Mouse (Mus musculus): ENCODE results near the gene E130114P18Rik. TPM values are rescaled to one million over a fixed set of nuclear protein-coding genes. Genes with fewer than 3 reads are reported as not detected.

The E130114P18Rik gene
- polyA plus RNA-seq, 1 experiment: 19.7 TPM

DNA sequence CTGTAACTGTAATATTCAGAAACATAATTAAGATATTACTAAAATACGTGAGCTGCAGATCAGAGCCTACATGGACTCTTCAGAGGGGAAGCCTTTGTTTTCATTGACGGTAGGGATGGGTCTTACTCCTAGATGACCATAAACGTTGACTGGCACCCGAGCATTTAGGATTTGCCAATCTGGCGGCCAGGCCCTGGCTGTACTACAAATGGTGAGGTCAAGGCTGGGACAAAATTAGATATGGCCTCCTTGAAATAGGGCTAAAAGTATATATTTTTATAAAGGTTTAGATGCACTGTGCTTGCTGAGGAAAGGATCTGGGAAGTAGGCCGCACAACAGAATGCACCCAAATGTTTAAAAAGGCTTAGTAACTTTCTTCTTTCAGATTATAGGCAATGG, 4.6 kb upstream of the E130114P18Rik start:
- TF ChIP-seq POLR2A (IDR thresholded peaks at IDR 0.05; ENCODE audit: borderline replicate concordance, extremely low read depth, insufficient read depth, insufficient read length, poor library complexity, severe bottlenecking): no peak
- TF ChIP-seq CTCF (IDR thresholded peaks at IDR 0.05; ENCODE audit: borderline replicate concordance, extremely low read depth, insufficient read depth, insufficient read length): no peak
- no peak for DNase-seq (ENCODE audit: low read depth)

DNA sequence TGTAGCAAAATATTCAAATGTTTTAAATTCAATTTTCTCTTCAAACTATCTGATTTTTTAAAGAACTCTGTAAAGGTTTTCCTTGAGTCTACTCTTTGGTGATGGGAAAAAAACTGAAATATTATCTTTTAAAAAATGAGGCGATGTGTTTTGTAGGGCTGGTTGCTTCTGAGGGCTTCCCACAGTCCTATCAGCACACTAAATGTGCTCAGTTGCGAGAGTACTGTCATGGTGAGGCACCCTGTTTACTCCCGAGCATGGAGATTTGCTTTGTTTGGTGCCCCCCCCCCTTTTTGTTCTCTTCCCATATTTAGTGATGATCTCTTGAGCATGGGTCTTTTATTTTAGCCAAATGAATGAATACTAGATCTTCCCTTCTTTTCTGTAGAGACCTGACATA, 4.2 kb upstream of the E130114P18Rik start:
- DNase-seq (ENCODE audit: low read depth): no peak
- no peak for TF ChIP-seq CTCF (IDR thresholded peaks at IDR 0.05; ENCODE audit: borderline replicate concordance, extremely low read depth, insufficient read depth, insufficient read length)
- no peak for TF ChIP-seq POLR2A (IDR thresholded peaks at IDR 0.05; ENCODE audit: borderline replicate concordance, extremely low read depth, insufficient read depth, insufficient read length, poor library complexity, severe bottlenecking)

DNA sequence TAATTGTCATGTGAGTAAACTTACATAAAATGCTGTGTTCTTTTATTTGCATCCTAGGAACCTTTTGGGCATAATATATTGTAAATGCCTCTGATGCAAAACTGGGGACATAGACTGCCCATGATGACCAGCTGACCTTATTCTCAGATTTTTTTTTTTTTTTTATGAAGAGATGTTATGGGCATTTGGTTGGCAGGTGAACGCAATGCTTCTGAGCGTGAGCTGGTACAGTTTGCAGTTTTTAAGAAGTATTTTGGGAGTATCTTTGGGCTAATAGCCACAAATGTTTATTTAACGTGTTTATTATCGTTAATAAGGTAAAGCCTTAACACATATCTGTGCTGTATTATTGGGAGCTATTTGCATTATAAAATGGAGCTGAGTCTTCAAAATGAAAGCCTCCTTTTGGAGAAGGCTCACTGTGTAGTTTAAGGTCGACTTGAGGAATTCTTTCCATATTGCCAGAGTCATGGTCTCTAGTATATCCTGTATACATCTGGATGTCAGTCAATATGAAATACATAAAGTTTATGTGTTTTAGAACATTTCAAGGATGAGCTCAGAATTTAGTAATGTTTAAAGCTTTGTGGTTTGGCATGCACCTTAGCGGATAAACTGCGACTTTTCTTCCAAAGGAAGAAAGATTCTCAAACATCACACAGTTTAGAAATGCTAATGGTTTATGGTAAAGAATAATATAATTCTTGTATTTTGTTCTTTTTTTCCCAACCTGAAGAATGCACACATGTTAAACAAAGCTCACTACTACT, 3.0 kb upstream of the E130114P18Rik start:
- TF ChIP-seq CTCF (IDR thresholded peaks at IDR 0.05; ENCODE audit: borderline replicate concordance, extremely low read depth, insufficient read depth, insufficient read length): no peak
- TF ChIP-seq POLR2A (IDR thresholded peaks at IDR 0.05; ENCODE audit: borderline replicate concordance, extremely low read depth, insufficient read depth, insufficient read length, poor library complexity, severe bottlenecking): no peak
- no peak for DNase-seq (ENCODE audit: low read depth)

DNA sequence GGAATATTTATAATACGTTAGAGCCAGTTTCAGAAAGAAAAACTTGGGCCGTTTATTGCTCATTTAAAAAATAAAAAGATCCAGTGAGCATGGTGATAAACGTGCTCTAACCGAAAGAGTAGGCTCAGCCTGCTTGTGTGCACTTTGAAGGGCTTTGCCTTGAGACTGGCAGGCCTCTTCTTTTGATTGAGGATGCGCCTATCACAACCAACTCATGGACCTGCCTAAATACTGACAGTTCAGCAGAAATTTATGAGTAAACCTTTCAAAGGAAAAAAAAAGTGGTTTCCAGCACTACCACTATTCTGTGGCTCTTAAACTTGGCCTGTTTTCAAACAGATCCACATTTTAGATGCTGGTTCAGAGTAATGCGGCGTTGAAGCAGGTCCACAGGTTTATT, 2.1 kb upstream of the E130114P18Rik start:
- no peak for TF ChIP-seq CTCF (IDR thresholded peaks at IDR 0.05; ENCODE audit: borderline replicate concordance, extremely low read depth, insufficient read depth, insufficient read length)
- no peak for TF ChIP-seq POLR2A (IDR thresholded peaks at IDR 0.05; ENCODE audit: borderline replicate concordance, extremely low read depth, insufficient read depth, insufficient read length, poor library complexity, severe bottlenecking)
- DNase-seq (ENCODE audit: low read depth): peak; percentile 71

DNA sequence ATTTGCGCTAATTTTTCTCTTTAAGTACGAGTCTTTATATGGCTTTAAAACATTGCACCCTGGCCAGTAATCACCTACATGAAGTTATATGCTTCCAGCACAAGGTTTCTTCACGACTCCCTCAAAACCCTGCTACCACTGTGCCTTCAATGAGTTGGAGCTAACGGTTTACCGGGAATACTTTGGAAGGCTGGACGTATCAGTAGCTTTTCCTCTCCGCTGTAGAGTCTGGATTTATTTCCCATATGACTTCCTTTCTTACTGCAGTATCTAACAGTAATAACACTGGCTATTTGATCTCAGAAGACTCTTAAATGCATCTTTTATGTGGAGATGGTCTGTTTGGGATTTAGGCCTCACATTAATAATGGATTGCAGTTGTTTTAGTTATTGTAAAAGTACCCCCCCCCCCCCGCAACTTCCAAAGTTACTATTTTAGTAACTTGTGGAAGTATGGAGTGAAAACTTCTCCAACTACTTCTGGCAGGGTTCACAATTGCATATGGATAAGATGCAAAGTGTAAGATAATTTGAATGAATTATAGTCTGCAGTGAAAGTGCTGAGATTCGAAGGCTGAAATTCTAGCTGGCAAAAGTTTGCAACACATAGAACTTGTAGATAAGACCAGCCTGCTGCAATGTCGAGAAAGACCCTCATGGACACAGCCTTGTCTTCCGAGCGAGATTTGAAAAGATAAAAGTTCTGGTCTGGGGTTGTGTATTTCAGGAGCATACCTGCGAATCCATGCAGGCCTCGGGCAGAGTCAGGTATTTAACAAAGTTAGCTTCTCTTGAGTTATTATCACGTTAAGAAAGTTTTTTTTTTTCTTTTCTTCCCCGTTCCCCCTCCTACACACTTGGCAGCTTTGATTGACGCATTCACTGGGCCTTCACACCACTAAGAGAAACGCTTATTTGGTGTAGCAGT, 1.4 kb upstream of the E130114P18Rik start:
- DNase-seq (ENCODE audit: low read depth): peak; percentile 71
- TF ChIP-seq CTCF (IDR thresholded peaks at IDR 0.05; ENCODE audit: borderline replicate concordance, extremely low read depth, insufficient read depth, insufficient read length) (no peak), POLR2A (IDR thresholded peaks at IDR 0.05; ENCODE audit: borderline replicate concordance, extremely low read depth, insufficient read depth, insufficient read length, poor library complexity, severe bottlenecking) (no peak)

DNA sequence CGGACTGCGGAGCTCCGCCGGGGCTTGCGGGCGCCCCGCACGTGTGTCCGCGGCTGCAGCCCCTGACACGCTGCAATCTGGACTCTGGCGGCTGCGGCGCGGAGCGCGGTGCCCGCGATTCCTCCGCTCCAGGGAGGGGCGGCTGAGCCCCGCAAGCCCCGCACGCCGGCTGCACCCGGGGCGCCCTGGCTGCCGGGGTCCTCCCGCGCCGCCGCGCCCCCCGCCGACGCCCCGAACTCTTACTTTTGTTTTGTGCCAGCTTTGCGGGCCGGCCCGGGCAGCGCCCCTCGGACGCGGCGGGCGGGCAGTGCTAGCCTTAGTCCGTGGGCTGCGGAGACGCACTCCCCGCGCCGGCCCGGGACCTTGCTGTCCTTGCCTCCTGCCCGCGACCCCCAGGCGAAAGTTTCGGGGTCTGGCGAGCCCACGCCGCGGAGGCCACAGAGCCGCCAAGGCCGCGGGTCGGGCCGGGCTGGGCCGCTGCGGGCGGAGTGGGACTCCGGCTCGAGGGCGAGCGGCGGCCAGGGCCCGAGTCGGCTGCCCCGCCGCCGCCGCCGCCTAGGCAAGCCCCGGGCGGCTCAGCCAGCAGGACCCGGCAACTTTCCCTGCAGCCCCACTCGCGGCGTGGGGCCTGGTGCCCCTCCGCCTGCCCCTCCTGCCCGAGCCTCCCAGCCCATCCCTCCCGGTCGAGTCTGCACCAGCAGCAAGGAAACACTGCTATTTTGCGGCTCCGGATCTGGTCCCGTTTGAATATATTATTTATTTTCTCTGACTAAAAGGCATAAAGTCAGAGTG, 529 bp upstream of the E130114P18Rik start:
- peak; percentile 25 for DNase-seq (ENCODE audit: low read depth)
- TF ChIP-seq CTCF (IDR thresholded peaks at IDR 0.05; ENCODE audit: borderline replicate concordance, extremely low read depth, insufficient read depth, insufficient read length) (no peak), POLR2A (IDR thresholded peaks at IDR 0.05; ENCODE audit: borderline replicate concordance, extremely low read depth, insufficient read depth, insufficient read length, poor library complexity, severe bottlenecking) (no peak)

DNA sequence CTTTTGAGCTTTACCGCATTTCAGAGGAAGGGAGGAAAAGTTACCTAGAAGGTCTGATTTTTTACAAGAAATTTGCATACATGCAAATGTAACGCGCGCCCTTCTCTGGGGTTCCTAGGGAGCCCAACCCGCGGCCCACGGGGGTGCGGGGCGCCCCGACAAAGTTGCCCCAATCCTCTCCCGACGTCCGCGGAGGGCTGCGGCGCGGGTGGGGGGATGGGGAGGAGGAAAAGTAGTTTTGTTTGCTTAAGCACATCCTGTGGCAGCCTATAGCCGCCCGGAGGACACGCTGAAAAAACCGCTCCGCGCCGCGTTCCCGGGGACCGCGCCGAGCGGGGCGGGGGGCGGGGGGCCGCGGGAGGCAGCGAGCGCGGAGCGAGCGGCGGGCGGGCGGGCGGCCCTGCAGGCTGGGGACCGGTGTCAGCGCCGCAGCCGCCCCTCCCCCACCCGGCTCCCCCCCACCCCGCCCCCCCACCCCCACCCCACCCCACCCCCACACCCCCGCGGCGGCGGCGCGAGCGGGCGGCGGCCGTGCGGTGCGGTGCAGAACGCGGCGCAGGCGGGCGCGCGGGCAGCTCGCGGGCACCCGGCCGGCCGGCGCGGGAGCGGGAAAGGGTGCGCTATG, 685 bp downstream of the E130114P18Rik start:
- DNase-seq (ENCODE audit: low read depth): peak; percentile 83
- TF ChIP-seq CTCF (IDR thresholded peaks at IDR 0.05; ENCODE audit: borderline replicate concordance, extremely low read depth, insufficient read depth, insufficient read length): no peak
- no peak for TF ChIP-seq POLR2A (IDR thresholded peaks at IDR 0.05; ENCODE audit: borderline replicate concordance, extremely low read depth, insufficient read depth, insufficient read length, poor library complexity, severe bottlenecking)

DNA sequence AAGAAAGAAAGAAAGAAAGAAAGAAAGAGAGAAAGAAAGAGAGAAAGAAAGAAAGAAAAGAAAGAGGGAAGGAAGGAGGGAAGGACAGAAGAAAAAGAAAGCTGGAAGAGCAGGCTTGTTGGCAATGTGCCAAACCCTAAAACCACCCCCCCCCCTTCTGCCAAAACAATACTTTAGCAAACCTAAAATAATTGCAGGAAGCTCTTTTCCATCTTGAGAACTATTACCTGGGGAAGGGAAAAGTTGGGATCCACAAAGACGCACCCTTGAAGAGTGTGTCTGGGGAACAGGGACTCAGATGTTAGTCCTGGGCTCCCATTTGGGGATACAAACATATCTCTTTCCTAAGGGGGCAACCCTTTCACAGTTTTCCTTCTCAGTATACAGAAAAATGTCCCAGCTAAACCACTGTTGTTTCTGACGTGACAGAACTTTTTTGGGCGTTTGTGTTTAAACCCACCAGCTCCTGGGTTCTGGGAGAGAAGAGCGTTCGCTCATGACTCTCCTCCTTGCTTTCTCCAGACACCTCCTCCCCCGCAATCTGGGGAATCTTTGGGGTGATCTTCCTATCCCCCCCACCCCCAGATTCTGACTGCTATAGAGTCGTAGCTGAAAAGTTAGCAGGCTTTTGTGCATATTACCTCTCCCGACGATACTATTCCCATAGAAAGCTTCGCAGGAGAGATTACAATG, 1.3 kb downstream of the E130114P18Rik start:
- no peak for TF ChIP-seq POLR2A (IDR thresholded peaks at IDR 0.05; ENCODE audit: borderline replicate concordance, extremely low read depth, insufficient read depth, insufficient read length, poor library complexity, severe bottlenecking)
- TF ChIP-seq CTCF (IDR thresholded peaks at IDR 0.05; ENCODE audit: borderline replicate concordance, extremely low read depth, insufficient read depth, insufficient read length): no peak
- peak; percentile 64 for DNase-seq (ENCODE audit: low read depth)

DNA sequence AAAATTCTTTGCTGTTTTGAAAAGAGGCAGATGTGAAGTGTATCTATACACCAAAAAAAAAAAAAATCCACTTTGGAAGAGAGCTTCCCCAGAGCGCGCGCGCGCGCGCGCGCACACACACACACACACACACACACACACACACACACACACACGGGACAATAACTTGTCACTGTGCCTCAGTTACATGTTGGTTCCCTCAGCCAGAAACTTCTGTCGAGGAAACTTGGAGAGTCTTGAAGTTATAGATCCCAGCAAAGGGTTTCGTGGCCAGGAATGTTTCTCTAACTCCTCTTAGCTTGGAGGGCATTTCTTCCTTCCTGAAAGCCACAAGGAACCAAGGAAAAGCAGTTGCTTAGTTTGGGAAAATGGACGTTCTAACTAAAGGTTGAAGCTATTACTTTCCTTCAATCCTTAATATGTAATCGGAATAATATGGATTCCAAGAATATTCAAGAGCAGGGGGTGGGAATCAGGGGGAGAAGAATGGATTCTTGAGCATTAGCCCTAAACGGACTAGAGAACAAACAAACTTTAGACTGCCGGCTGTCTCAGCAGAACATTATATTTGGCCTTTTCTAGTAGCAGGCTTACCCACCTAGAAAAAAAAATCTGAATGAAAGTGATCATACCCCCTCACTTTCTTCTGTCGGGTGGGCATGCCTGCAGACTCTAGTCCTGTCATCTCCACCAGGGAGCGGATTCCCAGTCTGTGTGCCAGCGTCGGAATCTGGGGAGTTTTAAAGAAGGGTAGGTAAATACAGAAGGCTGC, 2.2 kb downstream of the E130114P18Rik start:
- TF ChIP-seq CTCF (IDR thresholded peaks at IDR 0.05; ENCODE audit: borderline replicate concordance, extremely low read depth, insufficient read depth, insufficient read length) (0 out of 2 replicates have a peak, but pooled peaks have one; percentile 9), POLR2A (IDR thresholded peaks at IDR 0.05; ENCODE audit: borderline replicate concordance, extremely low read depth, insufficient read depth, insufficient read length, poor library complexity, severe bottlenecking) (no peak)
- DNase-seq (ENCODE audit: low read depth): peak; percentile 57
